Mouse (Mus musculus) intestine, postnatal 0 days (tissue): ENCODE measurements around the gene Nrk. TPM values are rescaled to one million over a fixed set of nuclear protein-coding genes. Genes with fewer than 3 reads are reported as not detected.

Experiments used
- ATAC-seq: fragments of 200-750 bp; cut with Nextera tagmentation; 2 replicates; pipeline ENCODE4 v1.8.0; 2017; ENCODE audit warnings: mild to moderate bottlenecking, moderate TSS enrichment, moderate library complexity
- H3K27ac ChIP-seq: fragments of 300-500 bp; sonication (generic); 2 replicates; pipeline ENCODE4 v1.5.1; 2014; ENCODE audit warnings: mild to moderate bottlenecking, low read depth, low read length, moderate library complexity
- H3K27me3 ChIP-seq: fragments of 300-500 bp; sonication (generic); replicated peaks from 2 replicates; pipeline ENCODE4 v1.6.1; 2014; ENCODE audit warnings: low read length, mixed read lengths; ENCODE audit not compliant: control insufficient read depth, insufficient read depth
- H3K36me3 ChIP-seq: fragments of 300-500 bp; sonication (generic); 2 replicates; pipeline ENCODE4 v1.6.1; 2014; ENCODE audit warnings: mild to moderate bottlenecking, moderate library complexity; ENCODE audit not compliant: control insufficient read depth, insufficient read depth
- H3K4me1 ChIP-seq: fragments of 300-500 bp; sonication (generic); replicated peaks from 2 replicates; pipeline ENCODE4 v1.6.1; 2014; ENCODE audit warnings: antibody characterized with exemption, low read length, mixed read lengths; ENCODE audit not compliant: control insufficient read depth, insufficient read depth
- H3K4me2 ChIP-seq: fragments of 300-500 bp; sonication (generic); replicated peaks from 2 replicates; pipeline ENCODE4 v1.6.1; 2014; ENCODE audit warnings: low read depth, mild to moderate bottlenecking, moderate library complexity
- H3K4me3 ChIP-seq: fragments of 300-500 bp; sonication (generic); 2 replicates; pipeline ENCODE4 v1.5.1; 2014; ENCODE audit warnings: low read depth, low read length
- H3K9ac ChIP-seq: fragments of 300-500 bp; sonication (generic); 2 replicates; pipeline ENCODE4 v1.6.1; 2014; ENCODE audit warnings: mild to moderate bottlenecking, low read depth, low read length
- H3K9me3 ChIP-seq: fragments of 300-500 bp; sonication (generic); 2 replicates; pipeline ENCODE4 v1.6.1; 2016; ENCODE audit warnings: mixed run types; ENCODE audit not compliant: control insufficient read depth
- CTCF ChIP-seq: sonication (generic); IDR thresholded peaks from 2 replicates; pipeline ENCODE4 v1.5.1; 2016; ENCODE audit warnings: low read depth, mild to moderate bottlenecking, control low read depth, antibody characterized with exemption, moderate library complexity
- WGBS: fragments of 180-500 bp; shearing (Covaris S2); extraction: QIAGEN DNeasy Blood & Tissue Kit; methylation state at CpG from one replicate; pipeline ENCODE4 v1.1.7; 2014; 5-methylcytosine and 5-hydroxymethylcytosine counted together
- polyA plus RNA-seq: library from polyadenylated mRNA; unstranded; fragments of >200 nt; fragmentation: Nextera tagmentation; extraction: Ambion mirVana; gene quantifications from 2 replicates; pipeline ENCODE4 v1.2.1, GENCODE M21; 2015

Gene Nrk
- polyA plus RNA-seq, 1 experiment from 2014 or later: 1.1 TPM

DNA sequence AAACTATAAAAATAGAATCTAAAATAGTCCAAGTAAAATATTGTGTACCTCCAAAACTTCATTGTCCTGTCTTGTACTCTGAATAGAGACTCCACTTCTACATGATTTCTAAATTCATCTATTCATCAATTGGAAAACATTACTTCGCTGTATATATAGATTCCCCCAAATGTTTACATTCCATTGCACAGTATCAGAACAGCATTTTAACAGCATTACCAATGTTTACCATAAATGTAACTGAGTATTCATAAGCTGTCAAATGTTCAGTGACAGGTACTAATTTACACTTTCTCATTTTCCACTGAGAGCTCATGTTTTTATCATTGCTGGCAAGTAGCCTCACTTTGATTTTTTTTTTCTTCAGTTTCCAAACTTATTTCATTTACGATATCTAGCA, 65.0 kb downstream of the Nrk start:
- Histone ChIP-seq H3K27me3 (no peaks in the 10 kb centered on the region), H3K9me3 (no peaks in the 10 kb centered on the region), H3K27ac (no peak overlapping the region), H3K4me3 (no peak overlapping the region), H3K4me1 (no peaks in the 10 kb centered on the region), H3K36me3 (no peaks in the 10 kb centered on the region), H3K9ac (no peak overlapping the region), H3K4me2 (no peak overlapping the region)
- WGBS: 73% methylated on average over 2 of the region's 2 CpGs
- no peak for ATAC-seq
- TF ChIP-seq CTCF: no peak

DNA sequence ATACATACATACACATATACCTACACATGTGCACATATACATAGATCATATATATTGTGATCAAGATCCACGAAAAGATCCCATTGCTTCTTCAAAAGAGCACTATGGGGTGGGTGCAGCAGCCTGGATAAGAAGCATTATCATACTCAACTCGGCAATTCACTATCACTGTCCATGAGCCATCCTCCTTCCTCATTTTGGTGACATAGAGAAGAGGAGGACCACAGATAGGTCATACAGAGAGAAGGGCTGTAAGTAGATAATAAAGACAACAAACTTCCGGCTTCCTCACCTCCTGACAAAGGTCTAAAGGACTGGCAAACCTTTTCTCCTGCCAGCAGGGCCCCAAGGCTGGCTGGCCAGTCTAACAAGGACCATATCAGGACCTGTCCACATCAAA, 100.3 kb downstream of the Nrk start:
- TF ChIP-seq CTCF: no peak

DNA sequence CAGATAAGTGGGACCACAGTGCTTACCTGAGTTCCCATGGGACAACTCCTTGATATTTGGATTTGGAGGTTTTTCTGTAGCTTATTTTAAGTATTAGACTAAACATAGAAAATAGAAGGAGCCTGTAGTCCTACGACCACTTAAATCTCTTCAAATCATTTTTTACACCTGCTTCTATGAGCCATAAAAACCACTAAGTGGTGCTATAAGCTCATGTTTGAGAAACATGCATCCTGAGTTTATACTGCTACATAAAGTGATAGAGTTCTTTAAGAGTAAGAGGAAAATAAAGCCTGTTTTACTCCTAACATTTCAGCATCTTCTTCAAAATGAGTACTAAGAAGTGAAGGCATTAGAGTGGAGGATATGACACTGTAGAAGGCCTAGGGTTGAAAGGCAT, 102.3 kb downstream of the Nrk start:
- no peaks in the 10 kb centered on the region for H3K27me3 ChIP-seq
- peak; percentile 49 for TF ChIP-seq CTCF
- H3K4me2 ChIP-seq: no peak overlapping the region
- no peaks in the 10 kb centered on the region for H3K9me3 ChIP-seq
- H3K4me1 ChIP-seq: no peaks in the 10 kb centered on the region
- no peak overlapping the region for H3K9ac ChIP-seq
- no peak for ATAC-seq
- H3K36me3 ChIP-seq: no peaks in the 10 kb centered on the region
- no peak overlapping the region for H3K4me3 ChIP-seq
- no peak overlapping the region for H3K27ac ChIP-seq
- 59% methylated on average over 1 of the region's 1 CpGs for WGBS

More for the DNA sequence above, 100.3 kb downstream of the Nrk start:
- Histone ChIP-seq H3K4me3 (no peak overlapping the region), H3K9me3 (no peaks in the 10 kb centered on the region), H3K36me3 (no peaks in the 10 kb centered on the region), H3K9ac (no peak overlapping the region), H3K27me3 (no peaks in the 10 kb centered on the region), H3K4me1 (no peaks in the 10 kb centered on the region), H3K4me2 (no peak overlapping the region), H3K27ac (no peak overlapping the region)
- 70% methylated on average over 3 of the region's 3 CpGs for WGBS
- ATAC-seq: no peak

DNA sequence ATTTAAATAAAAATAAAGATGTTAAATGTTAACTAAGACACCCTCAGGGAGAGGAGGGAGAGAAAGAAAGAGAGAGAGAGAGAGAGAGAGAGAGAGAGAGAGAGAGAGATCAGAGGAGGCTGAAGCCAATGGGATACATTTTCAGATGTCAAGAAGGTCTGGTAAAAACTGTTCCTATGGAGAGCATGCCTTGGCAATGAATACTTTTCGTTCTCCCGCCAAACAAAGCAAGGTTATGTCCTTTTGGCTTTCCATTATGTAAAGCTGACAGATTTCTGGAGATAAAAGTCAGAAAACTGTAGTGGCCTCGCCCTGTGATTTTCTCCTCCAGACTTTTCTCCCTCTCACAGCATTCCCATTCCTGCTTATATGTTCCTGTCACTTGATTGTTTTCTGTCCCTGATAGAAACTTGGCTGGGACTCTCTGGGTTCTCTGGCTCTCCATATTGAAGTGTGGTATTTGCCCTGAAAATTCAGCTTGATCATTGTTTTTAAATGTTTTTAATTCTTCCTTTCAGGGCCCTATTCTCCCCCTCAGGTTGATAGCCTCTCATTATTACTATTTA, 112.4 kb downstream of the Nrk start:
- Histone ChIP-seq H3K4me1 (no peaks in the 10 kb centered on the region), H3K27ac (no peak overlapping the region), H3K9ac (no peak overlapping the region), H3K9me3 (no peaks in the 10 kb centered on the region), H3K36me3 (no peaks in the 10 kb centered on the region), H3K27me3 (no peaks in the 10 kb centered on the region), H3K4me3 (no peak overlapping the region), H3K4me2 (no peak overlapping the region)
- WGBS: 52% methylated on average over 3 of the region's 3 CpGs
- no peak for TF ChIP-seq CTCF
- ATAC-seq: no peak

DNA sequence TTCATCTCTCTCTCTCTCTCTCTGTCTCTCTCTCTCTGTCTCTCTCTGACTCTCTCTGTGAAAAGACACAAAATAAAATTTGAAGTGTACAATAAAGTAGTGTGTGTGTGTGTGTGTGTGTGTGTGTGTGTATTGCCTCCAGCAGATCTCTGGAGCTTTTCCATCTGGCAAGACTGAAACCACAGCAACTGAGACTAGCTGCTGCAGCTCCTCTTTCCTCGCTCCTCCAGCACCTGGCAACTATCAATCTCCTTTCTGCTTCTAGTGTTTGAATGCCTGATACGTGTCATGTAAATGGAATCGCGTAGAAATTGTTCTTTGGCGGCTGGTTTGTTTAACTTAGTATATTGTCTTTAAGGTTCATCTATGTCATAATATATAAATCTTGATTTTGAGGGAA, 113.1 kb downstream of the Nrk start:
- no peak for ATAC-seq
- H3K9ac ChIP-seq: no peak overlapping the region
- H3K27ac ChIP-seq: no peak overlapping the region
- no peaks in the 10 kb centered on the region for H3K9me3 ChIP-seq
- no peak overlapping the region for H3K4me2 ChIP-seq
- whole genome bisulfite sequencing: 49% methylated on average over 5 of the region's 5 CpGs
- TF ChIP-seq CTCF: no peak
- H3K4me1 ChIP-seq: no peaks in the 10 kb centered on the region
- H3K36me3 ChIP-seq: no peaks in the 10 kb centered on the region
- no peak overlapping the region for H3K4me3 ChIP-seq
- H3K27me3 ChIP-seq: no peaks in the 10 kb centered on the region

DNA sequence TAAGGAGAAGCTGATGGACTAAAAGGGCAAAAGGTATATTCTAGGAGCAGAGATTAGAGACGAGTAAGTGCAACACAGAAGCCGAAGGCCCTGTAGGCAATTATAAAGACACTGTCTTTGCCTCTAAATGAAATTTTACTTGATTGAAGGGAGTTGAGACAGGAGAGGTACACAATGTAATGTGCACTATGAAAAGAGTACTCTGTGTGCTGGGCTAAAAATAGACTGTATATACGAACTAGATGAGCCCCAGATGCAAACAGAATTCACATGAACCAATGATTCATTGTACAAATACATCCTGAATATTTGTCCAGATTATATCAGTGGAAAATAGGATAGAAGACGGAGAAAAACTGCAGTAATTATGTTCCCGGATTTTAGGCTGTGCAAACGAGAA, 113.7 kb downstream of the Nrk start:
- Histone ChIP-seq H3K27me3 (no peaks in the 10 kb centered on the region), H3K9ac (no peak overlapping the region), H3K4me3 (no peak overlapping the region), H3K4me1 (no peaks in the 10 kb centered on the region), H3K4me2 (no peak overlapping the region), H3K36me3 (no peaks in the 10 kb centered on the region), H3K9me3 (no peaks in the 10 kb centered on the region), H3K27ac (no peak overlapping the region)
- no peak for ATAC-seq
- TF ChIP-seq CTCF: no peak
- WGBS: 43% methylated on average over 6 of the region's 6 CpGs

DNA sequence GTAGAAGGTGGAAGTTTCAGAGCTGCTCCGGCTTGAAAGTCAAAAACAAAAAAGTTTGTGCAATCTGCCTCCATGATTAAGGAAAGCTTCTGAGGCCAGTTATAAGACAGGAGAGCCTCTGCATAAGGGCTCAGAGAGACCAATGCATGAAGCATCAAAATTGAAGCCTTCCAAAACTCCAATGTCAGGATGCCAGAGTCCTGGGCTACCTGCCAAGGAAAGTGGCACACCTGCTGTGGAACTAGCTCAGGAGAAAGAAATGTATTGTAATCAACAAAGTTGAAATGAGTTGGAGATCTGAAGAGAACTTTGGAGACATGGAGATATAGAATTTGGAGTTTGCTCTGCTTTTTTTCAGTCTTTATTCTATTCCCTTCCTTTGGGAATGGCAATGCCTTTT, 123.4 kb downstream of the Nrk start:
- 93% methylated on average over 1 of the region's 1 CpGs for WGBS
- TF ChIP-seq CTCF: no peak
- ATAC-seq: no peak

More for the DNA sequence above, 123.4 kb downstream of the Nrk start:
- Histone ChIP-seq H3K27ac (no peak overlapping the region), H3K27me3 (no peaks in the 10 kb centered on the region), H3K4me1 (no peaks in the 10 kb centered on the region), H3K4me3 (no peak overlapping the region), H3K9ac (no peak overlapping the region), H3K36me3 (no peaks in the 10 kb centered on the region), H3K4me2 (no peak overlapping the region), H3K9me3 (no peaks in the 10 kb centered on the region)
